Comparison of ENCODE assay signal across 9 mouse cellular contexts in the genomic region with DNA sequence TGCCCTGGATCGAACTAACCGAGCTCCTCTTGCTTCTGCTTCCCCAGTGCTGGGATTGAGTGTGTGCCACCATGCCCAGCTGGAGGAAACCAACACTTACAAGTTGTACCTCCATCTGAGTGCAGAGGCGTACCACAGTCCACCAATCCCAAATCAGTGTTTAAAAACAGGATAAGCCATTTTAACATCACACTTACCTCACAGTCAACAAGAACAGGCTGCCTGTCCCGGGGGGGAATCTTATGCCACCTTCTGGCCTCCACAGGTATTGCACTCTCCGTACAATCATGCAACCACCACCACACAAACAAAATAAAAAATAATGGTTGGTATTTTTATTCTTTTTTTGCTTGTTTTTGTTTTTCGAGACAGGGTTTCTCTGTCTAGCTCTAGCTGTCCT. TPM values are rescaled to one million over a fixed set of nuclear protein-coding genes. Genes with fewer than 3 reads are reported as not detected.
DNase-seq lines count a peak whose midpoint lies in the region; ATAC-seq and TF ChIP-seq lines count a peak whose summit lies in the region.
"Had no signal": no experiment of that assay in that cellular context is flagged by ENCODE, and none has a peak within 500 bp of the region (broad histone marks: within the 10 kb centered on the region; RNA-seq: fewer than 3 reads in every experiment).

No protein-coding gene starts in this region.

- no peaks in the 10 kb centered on the region for H3K27me3 ChIP-seq in hindbrain, postnatal 0 days (ENCODE audit: insufficient read depth, low read length)
- H3K27me3 ChIP-seq in hindbrain, embryonic 13.5 days, result no peaks in the 10 kb centered on the region
- no peaks in the 10 kb centered on the region for H3K27me3 ChIP-seq in limb, embryonic 11.5 days (ENCODE audit: control insufficient read depth, insufficient read depth, low read length)
- no peaks in the 10 kb centered on the region for H3K27me3 ChIP-seq in stomach, postnatal 0 days (ENCODE audit: control insufficient read depth, insufficient read depth, low read length)
- H3K27me3 ChIP-seq: liver, embryonic 15.5 days had no signal

- H3K4me1 ChIP-seq in hindbrain, postnatal 0 days (ENCODE audit: insufficient read depth, low read length), result no peaks in the 10 kb centered on the region
- H3K4me1 ChIP-seq in hindbrain, embryonic 13.5 days (replicated peaks), result no peaks in the 10 kb centered on the region
- H3K4me1 ChIP-seq in ES-E14 (ENCODE audit: control insufficient read depth in 2 of 2, insufficient read depth in 2 of 2, low read length in 2 of 2, poor library complexity in 1 of 2), result peaks cover 0 to under 1% of the 10 kb centered on the region in 2 experiments; a peak in 1 of 4 replicates
- no peaks in the 10 kb centered on the region for H3K4me1 ChIP-seq in limb, embryonic 11.5 days (ENCODE audit: control insufficient read depth, insufficient read depth, low read length)
- H3K4me1 ChIP-seq in stomach, postnatal 0 days (replicated peaks; ENCODE audit: control insufficient read depth, insufficient read depth), result no peaks in the 10 kb centered on the region
- H3K4me1 ChIP-seq: liver, embryonic 15.5 days had no signal

- no peak overlapping the region for H3K9ac ChIP-seq in hindbrain, postnatal 0 days (replicated peaks; ENCODE audit: low read length)
- H3K9ac ChIP-seq in hindbrain, embryonic 13.5 days, result no peak overlapping the region
- H3K9ac ChIP-seq in ES-E14 (ENCODE audit: insufficient read depth, low read depth, low read length, poor library complexity, severe bottlenecking), result no peak overlapping the region
- H3K9ac ChIP-seq in limb, embryonic 11.5 days (ENCODE audit: low read length), result no peak overlapping the region
- H3K9ac ChIP-seq in stomach, postnatal 0 days (ENCODE audit: low read length), result no peak overlapping the region
- H3K9ac ChIP-seq: liver, embryonic 15.5 days had no signal

- 85% methylated on average over 6 of the region's 6 CpGs for WGBS in hindbrain, postnatal 0 days
- 89% methylated on average over 6 of the region's 6 CpGs for WGBS in hindbrain, embryonic 13.5 days
- 83% methylated on average over 6 of the region's 6 CpGs for WGBS in limb, embryonic 11.5 days
- 83% methylated on average over 6 of the region's 6 CpGs for WGBS in stomach, postnatal 0 days

- no peak overlapping the region for H3K4me2 ChIP-seq in hindbrain, postnatal 0 days (ENCODE audit: low read depth, low read length)
- no peak overlapping the region for H3K4me2 ChIP-seq in hindbrain, embryonic 13.5 days
- no peak overlapping the region for H3K4me2 ChIP-seq in limb, embryonic 11.5 days (ENCODE audit: low read depth, severe bottlenecking)
- no peak overlapping the region for H3K4me2 ChIP-seq in stomach, postnatal 0 days (replicated peaks; ENCODE audit: low read depth)
- H3K4me2 ChIP-seq: liver, embryonic 15.5 days had no signal

- no peak for TF ChIP-seq EP300 in stomach, postnatal 0 days (optimal IDR thresholded peaks at IDR 0.05)

- no peaks in the 10 kb centered on the region for H3K9me3 ChIP-seq in hindbrain, postnatal 0 days (ENCODE audit: low read length)
- no peaks in the 10 kb centered on the region for H3K9me3 ChIP-seq in hindbrain, embryonic 13.5 days
- no peaks in the 10 kb centered on the region for H3K9me3 ChIP-seq in ES-E14 (ENCODE audit: control insufficient read depth, insufficient read depth, low read depth, low read length)
- H3K9me3 ChIP-seq in limb, embryonic 11.5 days (ENCODE audit: control insufficient read depth, low read length), result no peaks in the 10 kb centered on the region
- H3K9me3 ChIP-seq in stomach, postnatal 0 days (ENCODE audit: control insufficient read depth, low read length), result no peaks in the 10 kb centered on the region
- H3K9me3 ChIP-seq: liver, embryonic 15.5 days had no signal

- DNase-seq in hindbrain, postnatal 0 days (ENCODE audit: low spot score), result peak; percentile 42
- DNase-seq in 416B (ENCODE audit: low read depth) (peak; percentile 59), ES-E14 (ENCODE audit: low read depth, low spot score) (no peak)
- peak; percentile 9 for DNase-seq in embryo, embryonic 11 days
- DNase-seq in limb, embryonic 11.5 days (ENCODE audit: low spot score), result peak; percentile 44
- DNase-seq in stomach, postnatal 0 days (ENCODE audit: low spot score), result peak; percentile 50
- DNase-seq in layer of hippocampus, postnatal 14 days (ENCODE audit: low spot score in 2 of 2), result no peak

- 0 out of 2 replicates have a peak, but pooled peaks have one; percentile 10 for ATAC-seq in hindbrain, postnatal 0 days
- ATAC-seq in hindbrain, embryonic 13.5 days (ENCODE audit: low FRiP score), result no peak
- no peak for ATAC-seq in limb, embryonic 11.5 days (ENCODE audit: insufficient number of reproducible peaks, low FRiP score, low TSS enrichment, low read depth)
- ATAC-seq in stomach, postnatal 0 days (ENCODE audit: low FRiP score, low TSS enrichment), result 0 out of 2 replicates have a peak, but pooled peaks have one; percentile 24

- H3K27ac ChIP-seq in hindbrain, postnatal 0 days, result no peak overlapping the region
- H3K27ac ChIP-seq in hindbrain, embryonic 13.5 days, result no peak overlapping the region
- H3K27ac ChIP-seq in ES-E14 (ENCODE audit: insufficient read depth, low read depth, low read length, poor library complexity, severe bottlenecking), result no peak overlapping the region
- no peak overlapping the region for H3K27ac ChIP-seq in limb, embryonic 11.5 days (replicated peaks; ENCODE audit: low read depth, low read length)
- no peak overlapping the region for H3K27ac ChIP-seq in stomach, postnatal 0 days (replicated peaks)
- H3K27ac ChIP-seq: liver, embryonic 15.5 days had no signal

- in situ Hi-C loops in ES-E14 (cut with MboI; ENCODE audit: low sequenced_read_pairs in 2 of 2, unreplicated experiment in 2 of 2), result no loop called here

- no peak overlapping the region for H3K4me3 ChIP-seq in hindbrain, postnatal 0 days (ENCODE audit: low read length)
- H3K4me3 ChIP-seq in hindbrain, embryonic 13.5 days, result no peak overlapping the region
- H3K4me3 ChIP-seq in ES-E14 (ENCODE audit: insufficient read depth in 1 of 2, low read depth in 1 of 2, low read length in 2 of 2, poor library complexity in 1 of 2, severe bottlenecking in 1 of 2), result no peak overlapping the region
- no peak overlapping the region for H3K4me3 ChIP-seq in limb, embryonic 11.5 days (ENCODE audit: low read depth, low read length)
- no peak overlapping the region for H3K4me3 ChIP-seq in stomach, postnatal 0 days (ENCODE audit: low read depth, low read length)
- H3K4me3 ChIP-seq: liver, embryonic 15.5 days had no signal

- peaks cover 30% of the 10 kb centered on the region for H3K36me3 ChIP-seq in hindbrain, postnatal 0 days (ENCODE audit: insufficient read depth, low read length)
- peaks cover 44% of the 10 kb centered on the region for H3K36me3 ChIP-seq in hindbrain, embryonic 13.5 days
- peaks cover 2% of the 10 kb centered on the region; the same call in 1 of the 2 replicates for H3K36me3 ChIP-seq in ES-E14 (ENCODE audit: control insufficient read depth, insufficient read depth, low read length, poor library complexity, severe bottlenecking)
- peaks cover 21% of the 10 kb centered on the region; the same call in 1 of the 2 replicates for H3K36me3 ChIP-seq in limb, embryonic 11.5 days (ENCODE audit: control insufficient read depth, insufficient read depth, low read length)
- peaks cover 11% of the 10 kb centered on the region for H3K36me3 ChIP-seq in stomach, postnatal 0 days (ENCODE audit: control insufficient read depth, insufficient read depth, low read length)

- peak; percentile 77 for TF ChIP-seq CTCF in hindbrain, postnatal 0 days (IDR thresholded peaks at IDR 0.05; ENCODE audit: low read depth)
- TF ChIP-seq CTCF in stomach, postnatal 0 days (IDR thresholded peaks at IDR 0.05; ENCODE audit: low read depth), result peak; percentile 83

TF ChIP-seq in ES-E14, 5 proteins besides CTCF, POLR2A, EP300 and RAD21:
- no peak for TF ChIP-seq CHD2 (IDR thresholded peaks at IDR 0.05; ENCODE audit: low read depth, low read length)
- peak; percentile 60; the same call in 1 of the 2 replicates for TF ChIP-seq ZC3H11A (IDR thresholded peaks at IDR 0.05; ENCODE audit: borderline replicate concordance, low read depth, low read length)

RNA-seq across cellular contexts. Expression of a gene that starts 50.0 kb away (rescaled TPM):
- 44.1 and 44.3 TPM in 2 replicates for total RNA-seq in hindbrain, postnatal 0 days (2014; rRNA removed)
- 30.2 and 30.8 TPM in 2 replicates for polyA plus RNA-seq in hindbrain, postnatal 0 days (2015; fragmentation: Nextera tagmentation; extraction: Ambion mirVana)
- polyA plus RNA-seq in hindbrain, embryonic 13.5 days (2015; fragmentation: Nextera tagmentation; extraction: Ambion mirVana), result 40.4 and 40.5 TPM in 2 replicates
- total RNA-seq in ES-E14 (2012; rRNA removed), result 53.3 and 76.0 TPM in 2 replicates
- polyA plus RNA-seq in limb, embryonic 11.5 days (2014; fragmentation: Nextera tagmentation; extraction: Ambion mirVana), result 49.7 and 56.0 TPM in 2 replicates
- 25.7 and 26.0 TPM in 2 replicates for polyA plus RNA-seq in stomach, postnatal 0 days (2015; fragmentation: Nextera tagmentation; extraction: Ambion mirVana)
- 10 to 100 TPM; 77.2 to 81.1 TPM for total RNA-seq in layer of hippocampus, postnatal 14 days (2021)

RNA-seq across cellular contexts. Expression of a gene that starts 50.9 kb away (rescaled TPM):
- total RNA-seq in hindbrain, postnatal 0 days (2014; rRNA removed), result 18.3 and 33.9 TPM in 2 replicates
- polyA plus RNA-seq in hindbrain, postnatal 0 days (2015; fragmentation: Nextera tagmentation; extraction: Ambion mirVana), result 68.1 and 70.2 TPM in 2 replicates
- 51.1 and 56.2 TPM in 2 replicates for polyA plus RNA-seq in hindbrain, embryonic 13.5 days (2015; fragmentation: Nextera tagmentation; extraction: Ambion mirVana)
- total RNA-seq in ES-E14 (2012; rRNA removed), result 6.3 and 11.0 TPM in 2 replicates
- polyA plus RNA-seq in limb, embryonic 11.5 days (2014; fragmentation: Nextera tagmentation; extraction: Ambion mirVana), result 37.8 and 38.5 TPM in 2 replicates
- 28.8 and 30.3 TPM in 2 replicates for polyA plus RNA-seq in stomach, postnatal 0 days (2015; fragmentation: Nextera tagmentation; extraction: Ambion mirVana)
- 10 to 100 TPM; 45.4 to 47.2 TPM for total RNA-seq in layer of hippocampus, postnatal 14 days (2021)

Comparison
In these comparisons a context has a peak if more than half of its experiments do, and no peak if none do; other contexts are left out.
1. ATAC-seq: peak in hindbrain, postnatal 0 days (single experiment) and stomach, postnatal 0 days (single experiment); none in hindbrain, embryonic 13.5 days (single experiment) and limb, embryonic 11.5 days (single experiment).
2. DNase-seq: peak in hindbrain, postnatal 0 days (single experiment), 416B (single experiment), embryo, embryonic 11 days (single experiment), limb, embryonic 11.5 days (single experiment) and stomach, postnatal 0 days (single experiment); none in ES-E14 (single experiment) and layer of hippocampus, postnatal 14 days (0 of 2).